Mouse (Mus musculus): ENCODE measurements at regions not wholly inside any gene's neighbourhood (a gene's known extent, or its start where the extent isn't known, plus 50 kb on each side); places are given as distances from the start of the nearest gene placed in this dataset.

DNA sequence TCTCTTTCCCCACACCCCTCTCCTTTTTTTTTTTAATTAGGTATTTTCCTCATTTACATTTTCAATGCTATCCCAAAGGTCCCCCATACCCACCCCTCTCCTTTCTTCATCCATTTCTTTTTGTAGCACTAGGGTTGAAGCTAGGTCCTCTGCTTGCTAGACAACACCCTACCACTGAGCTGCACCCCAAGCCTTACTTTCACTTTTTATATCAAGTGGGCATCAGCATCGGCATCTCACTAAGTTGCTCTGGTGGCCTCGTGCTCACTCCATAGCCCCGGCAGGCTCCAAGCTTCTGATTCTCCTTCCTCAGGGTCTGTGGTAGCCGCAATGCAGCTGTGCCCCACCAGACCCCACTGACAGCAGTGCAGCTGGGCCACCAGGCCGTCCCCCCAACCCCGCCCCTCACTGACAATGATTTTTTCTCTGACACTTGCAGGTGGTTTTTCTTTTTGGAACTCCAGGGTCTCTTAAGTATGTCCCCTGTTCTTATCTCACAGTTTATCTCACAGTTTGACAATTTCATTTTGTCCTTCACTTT, 77.5 kb downstream of the Nufip1 start:
- no peak for DNase-seq (ENCODE audit: low spot score in 2 of 2)

- no peak for DNase-seq (ENCODE audit: low spot score in 2 of 2)
Measured at GRCm38 (mm10) chr14:76195324-76195723, 84.6 kb downstream of the Nufip1 start.

DNA sequence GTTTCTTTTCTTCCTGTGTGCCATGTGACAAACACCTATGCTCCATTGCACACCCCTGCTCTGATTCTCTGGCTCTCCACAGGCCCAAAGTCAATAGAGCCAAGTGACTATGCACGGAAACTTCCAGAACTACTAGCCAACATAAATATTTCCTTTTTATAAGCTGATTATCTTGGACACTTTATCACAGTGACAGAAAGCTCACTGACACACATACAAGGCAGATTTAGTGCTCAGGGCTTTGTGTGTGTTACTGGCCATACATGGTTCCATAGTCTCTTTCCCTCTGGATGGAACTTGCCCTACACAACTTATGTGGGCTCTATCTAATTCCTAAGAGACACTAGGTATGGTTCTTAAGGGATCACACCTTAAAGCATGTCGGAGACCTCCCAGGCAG, 86.7 kb downstream of the Nufip1 start:
- no peak for DNase-seq (ENCODE audit: low spot score in 2 of 2)

DNA sequence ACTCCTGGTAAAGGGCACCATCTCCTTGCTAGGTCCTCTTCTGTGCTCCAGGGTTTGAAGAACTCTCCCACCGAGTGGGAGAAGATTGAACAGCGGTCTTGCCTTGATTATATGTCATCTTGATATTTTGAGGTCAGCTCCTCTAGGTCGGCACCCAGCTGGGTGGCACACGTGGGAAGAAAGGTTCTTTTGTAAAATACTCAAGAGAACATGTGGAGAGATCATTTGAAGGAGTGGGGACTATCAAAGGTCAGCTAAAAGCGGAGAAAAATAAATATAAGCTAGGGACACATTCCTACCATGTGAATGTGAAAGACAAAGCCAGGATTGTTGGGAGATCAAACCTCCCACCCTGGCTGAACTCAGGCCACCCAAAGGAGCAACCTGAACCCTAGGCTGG, 87.7 kb downstream of the Nufip1 start:
- no peak for DNase-seq (ENCODE audit: low spot score in 2 of 2)

DNA sequence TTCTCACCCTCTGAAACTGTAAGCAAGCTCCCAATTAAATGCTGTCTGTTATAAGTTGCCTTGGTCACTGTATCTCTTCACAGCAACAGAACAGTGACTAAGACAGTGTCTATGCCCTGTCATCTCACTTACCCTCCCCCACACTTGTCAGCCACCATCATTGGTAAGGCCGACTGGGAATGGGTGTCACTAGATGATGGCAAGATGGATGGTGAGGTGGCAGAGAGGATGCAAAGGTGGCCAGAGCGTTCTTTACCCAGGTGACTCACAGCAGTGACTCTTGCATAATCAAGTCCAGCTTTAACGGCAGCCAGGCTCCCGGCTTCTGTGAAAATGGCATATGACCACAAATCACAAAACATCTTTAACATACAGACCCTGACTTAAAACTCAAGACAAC, 91.9 kb downstream of the Nufip1 start:
- DNase-seq (ENCODE audit: low spot score in 2 of 2) = no peak

DNA sequence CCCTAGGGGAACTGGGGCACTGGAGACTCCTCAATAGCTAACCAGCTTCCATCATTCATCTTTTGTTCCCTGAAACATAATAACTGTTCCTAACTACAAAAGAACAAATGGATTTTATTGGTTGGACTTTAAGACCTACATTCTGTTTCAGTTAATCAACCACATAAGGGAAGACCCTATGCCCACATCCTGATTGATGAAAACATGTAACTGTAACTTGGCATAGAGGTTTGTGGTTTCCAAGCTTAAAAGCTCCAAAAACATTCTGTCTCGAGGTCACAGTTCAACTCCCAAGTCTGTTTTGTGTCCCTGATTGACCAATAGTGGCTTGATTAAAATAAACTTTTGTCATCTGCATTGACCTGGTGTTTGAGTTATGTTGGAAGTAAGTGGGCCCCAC, 92.4 kb downstream of the Nufip1 start:
- no peak for DNase-seq (ENCODE audit: low spot score in 2 of 2)

- no peak for DNase-seq (ENCODE audit: low spot score in 2 of 2)
Measured at GRCm38 (mm10) chr14:76216446-76217177, 105.9 kb downstream of the Nufip1 start.

GRCm38 (mm10) chr14:76217178-76217500, 106.4 kb downstream of the Nufip1 start:
- DNase-seq (ENCODE audit: low spot score in 2 of 2) = no peak

DNA sequence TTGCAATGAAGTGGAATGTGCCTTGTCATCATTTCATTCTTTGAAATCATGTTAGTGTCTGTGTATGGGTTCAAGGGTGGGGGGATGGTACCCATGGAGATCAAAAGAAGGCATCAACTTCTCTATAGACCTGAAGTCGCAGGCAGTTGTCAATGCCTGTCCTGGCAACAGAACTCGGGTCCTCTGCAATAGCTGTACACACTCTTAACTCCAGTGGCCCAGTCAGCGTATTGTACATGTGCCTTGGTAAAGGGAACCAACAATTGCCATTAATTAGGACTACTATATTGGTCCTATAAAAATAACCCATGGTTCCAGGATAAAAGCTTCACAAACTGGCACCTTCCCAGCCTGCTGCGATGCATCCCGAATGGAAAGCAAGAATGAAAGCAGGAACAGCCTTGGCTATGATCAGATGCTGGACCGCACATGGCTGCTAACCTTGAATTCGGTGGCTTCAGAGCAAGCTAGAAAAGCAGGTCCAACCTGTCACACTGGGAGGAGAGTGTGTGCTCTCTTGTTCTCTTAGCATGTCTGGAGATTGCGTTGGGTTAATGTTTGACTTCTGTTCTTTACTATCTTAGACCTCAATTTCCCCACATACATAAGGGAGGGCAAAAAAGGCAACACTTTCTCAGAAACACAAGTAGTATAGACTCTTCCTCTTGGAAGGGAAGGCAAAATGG, 107.0 kb downstream of the Nufip1 start:
- no peak for DNase-seq (ENCODE audit: low spot score in 2 of 2)

DNA sequence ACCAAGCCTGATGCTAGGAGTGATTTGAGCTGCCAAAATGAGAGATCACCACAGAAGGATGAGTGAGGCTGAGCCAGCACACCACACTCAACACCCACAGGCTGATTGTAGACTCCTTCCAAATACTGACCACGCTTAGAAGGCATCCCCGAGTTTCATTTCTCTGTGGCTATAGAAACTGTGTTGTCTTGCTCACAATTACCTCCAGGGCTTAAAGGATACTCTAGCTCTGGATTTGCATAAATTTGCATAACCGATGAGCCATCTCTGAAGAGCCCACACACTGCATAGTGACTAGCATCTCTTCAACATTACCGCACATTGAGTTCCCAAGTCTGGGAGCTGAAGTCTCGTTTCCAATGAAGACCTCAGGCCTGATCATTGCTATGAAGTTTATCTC, 110.3 kb downstream of the Nufip1 start:
- DNase-seq (ENCODE audit: low spot score in 2 of 2) = no peak

GRCm38 (mm10) chr14:76221617-76222319, 111.1 kb downstream of the Nufip1 start:
- no peak for DNase-seq (ENCODE audit: low spot score in 2 of 2)

DNA sequence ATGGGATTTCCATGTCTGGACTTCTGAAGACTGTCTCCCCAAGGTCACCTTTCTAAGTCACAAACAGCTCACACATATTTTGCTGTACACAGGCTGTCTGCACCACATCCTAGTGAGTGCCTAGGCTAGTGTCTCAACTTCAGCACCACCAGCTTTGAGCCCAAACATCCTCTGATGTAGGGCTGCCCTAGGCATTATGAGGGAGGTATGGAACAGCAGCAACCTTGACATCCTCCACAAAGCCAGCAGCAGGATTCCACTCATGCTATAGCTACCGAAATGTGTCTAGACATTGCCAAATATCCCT, 111.6 kb downstream of the Nufip1 start:
- no peak for DNase-seq (ENCODE audit: low spot score in 2 of 2)

DNA sequence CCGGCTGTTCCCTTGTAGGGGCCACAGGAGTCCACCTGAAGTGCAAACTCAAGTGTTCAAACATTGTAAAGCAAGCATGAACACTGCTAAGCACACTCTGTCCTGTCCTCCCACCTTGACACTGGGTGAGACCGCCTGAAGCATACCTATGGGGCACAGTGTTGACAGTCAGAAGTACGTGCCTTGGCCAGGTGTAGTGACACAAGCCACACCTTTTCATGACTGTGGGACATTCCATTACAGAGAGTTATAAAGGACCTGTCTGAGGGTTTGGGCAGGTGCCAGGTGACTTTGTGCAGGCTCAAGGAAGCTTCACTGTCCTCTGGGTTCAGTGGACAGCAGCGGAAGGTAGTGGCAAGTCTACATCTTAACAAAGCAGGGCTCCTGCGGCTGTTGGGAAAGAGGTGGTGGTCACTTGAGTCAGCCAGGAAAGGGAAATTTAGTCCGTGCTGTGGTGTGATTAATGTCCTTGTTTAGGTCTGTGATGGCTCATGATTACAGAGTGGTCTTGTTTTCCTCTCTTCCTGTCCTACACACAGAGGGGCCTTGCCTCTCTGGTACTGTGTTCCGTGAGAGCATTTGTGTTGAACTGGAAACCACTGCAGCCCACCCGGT, 112.5 kb downstream of the Nufip1 start:
- no peak for DNase-seq (ENCODE audit: low spot score in 2 of 2)

- no peak for DNase-seq (ENCODE audit: low spot score in 2 of 2)
Measured at GRCm38 (mm10) chr14:76223903-76224302, 113.2 kb downstream of the Nufip1 start.

DNA sequence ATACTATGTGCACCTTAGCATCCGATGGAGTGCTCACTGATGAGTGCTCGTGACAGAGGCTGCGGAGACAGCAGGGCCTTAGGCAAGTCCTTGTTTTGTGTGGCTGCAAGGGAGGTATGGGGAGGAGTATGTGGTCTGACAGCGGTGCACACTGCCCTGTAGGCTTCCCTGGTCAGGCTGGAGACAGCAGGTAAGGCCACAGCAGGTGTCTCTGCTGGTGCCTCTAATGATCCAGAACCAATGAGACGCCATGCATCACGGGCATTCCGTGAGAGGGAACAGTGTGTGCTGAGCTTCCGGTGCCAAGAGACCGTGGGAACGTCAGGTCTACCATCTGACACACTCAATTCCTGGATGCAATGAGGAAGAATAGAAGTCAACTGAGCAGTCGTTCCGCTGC, 114.8 kb downstream of the Nufip1 start:
- DNase-seq (ENCODE audit: low spot score in 2 of 2) = no peak

GRCm38 (mm10) chr14:76226621-76227297, 116.1 kb downstream of the Nufip1 start:
- DNase-seq (ENCODE audit: low spot score in 2 of 2) = no peak

- DNase-seq (ENCODE audit: low spot score in 2 of 2) = no peak
Measured at GRCm38 (mm10) chr14:76228968-76229555, 118.4 kb downstream of the Nufip1 start.

DNA sequence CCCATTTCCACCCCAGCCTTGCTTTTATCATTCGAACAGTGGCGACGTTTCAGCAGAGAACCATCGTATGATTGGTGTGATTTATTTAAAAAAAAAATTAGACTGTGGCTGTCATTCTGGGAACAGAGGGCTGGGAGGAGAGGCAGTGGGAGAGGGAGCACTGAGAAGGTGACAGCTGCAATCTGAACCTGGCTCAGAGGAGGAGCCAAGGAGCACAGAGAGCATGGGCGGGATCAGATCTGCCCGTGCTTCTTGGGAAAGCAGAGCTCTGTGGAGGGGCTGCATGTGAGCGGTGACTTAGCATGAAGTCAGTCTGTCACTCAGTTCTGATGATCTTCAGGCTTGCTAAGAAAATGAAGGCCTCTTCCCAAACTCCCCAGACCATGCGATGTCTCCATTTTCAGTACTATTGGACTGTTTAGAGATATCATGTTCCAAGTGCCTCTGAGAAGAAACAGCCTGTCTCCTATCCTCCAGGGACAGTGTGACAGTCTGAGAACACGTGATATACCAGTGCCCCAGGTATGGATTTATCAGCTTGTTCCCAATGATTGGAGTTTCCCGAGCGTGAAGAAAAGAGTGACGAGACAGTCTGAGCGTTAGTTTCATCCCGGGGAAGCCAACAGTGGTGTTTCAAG, 129.3 kb downstream of the Nufip1 start:
- no peak for DNase-seq (ENCODE audit: low spot score in 2 of 2)

DNA sequence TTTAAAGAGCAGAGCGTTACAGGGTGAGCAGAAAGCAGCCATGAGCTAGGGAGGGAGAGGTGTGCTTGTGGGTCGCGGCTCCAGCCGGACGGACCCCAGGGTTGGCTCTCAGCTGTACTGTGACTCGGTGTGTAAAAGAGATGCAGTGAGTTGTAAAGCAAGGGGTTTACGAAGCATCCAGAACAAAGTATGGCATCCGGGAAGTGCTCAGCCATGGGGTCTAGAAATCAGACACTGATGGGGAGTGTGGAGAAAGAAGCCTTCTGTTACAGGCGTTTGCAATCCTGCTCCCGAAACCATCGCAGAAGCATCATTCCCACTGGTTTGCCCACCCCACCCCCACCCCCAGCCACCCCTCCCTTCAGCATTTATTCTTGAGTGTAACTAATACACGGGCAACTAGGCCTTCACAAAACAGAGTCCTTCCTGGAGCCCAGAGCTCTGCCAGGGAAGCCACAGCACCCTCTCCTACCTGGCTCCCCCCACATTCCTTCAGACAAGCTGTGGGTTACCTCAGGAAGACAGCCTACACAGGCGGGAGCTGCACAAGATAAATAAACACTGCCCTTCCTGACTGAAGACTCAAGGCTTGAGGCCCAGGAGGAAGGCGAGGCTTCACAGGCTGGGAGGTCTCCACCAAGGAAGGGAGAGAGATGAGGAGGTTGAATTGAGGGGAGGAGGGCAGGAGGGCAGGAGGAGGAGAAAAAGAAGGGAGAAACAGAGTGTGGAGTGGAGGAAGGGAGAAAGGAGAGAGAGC, 133.1 kb downstream of the Nufip1 start:
- DNase-seq (ENCODE audit: low spot score in 2 of 2) = no peak
